Mouse (Mus musculus) 416B (cell line): ENCODE data around the gene Il11.
"Not testable (repeated sequence)": the region's sequence is repeated elsewhere in the genome, so short reads cannot be mapped to it uniquely, and the experiment has no call there.

Experiments used
- DNase-seq: peaks from one replicate; pipeline ENCODE4 v3.0.0; 2011; ENCODE audit warnings: low read depth

The Il11 gene

GRCm38 (mm10) chr7:4782759-4783158, at the start of gene Il11, which contains the start of gene Tmem190:
Gene Il11 (minus strand): TSS chr7:4782859.
Gene Tmem190 (plus strand): TSS chr7:4782937.
- no peak for DNase-seq

GRCm38 (mm10) chr7:4830476-4830875, 47.8 kb upstream of the Il11 start:
- no peak for DNase-seq

GRCm38 (mm10) chr7:4825365-4825764, 42.7 kb upstream of the Il11 start:
- DNase-seq, result no peak

- no peak for DNase-seq
These were observed 39.7 kb upstream of the Il11 start for GRCm38 (mm10) chr7:4822162-4822907.

- no peak for DNase-seq
These were observed 39.0 kb upstream of the Il11 start for GRCm38 (mm10) chr7:4821690-4822089.

GRCm38 (mm10) chr7:4820925-4821324, 38.3 kb upstream of the Il11 start:
- not testable (repeated sequence) for DNase-seq

GRCm38 (mm10) chr7:4816559-4816958, 33.9 kb upstream of the Il11 start:
- peak; percentile 33 for DNase-seq

GRCm38 (mm10) chr7:4813105-4813791, 30.6 kb upstream of the Il11 start:
- peak; percentile 58 for DNase-seq

- peak; percentile 100 for DNase-seq
These were observed 29.8 kb upstream of the Il11 start, which contains the start of gene Ube2s for GRCm38 (mm10) chr7:4812303-4813104. Gene Ube2s (minus strand): TSS chr7:4812590.

- DNase-seq, result peak; percentile 35
These were observed 29.2 kb upstream of the Il11 start for GRCm38 (mm10) chr7:4811842-4812302.

GRCm38 (mm10) chr7:4811131-4811530, 28.5 kb upstream of the Il11 start:
- DNase-seq, result not testable (repeated sequence)

GRCm38 (mm10) chr7:4806716-4807115, 24.1 kb upstream of the Il11 start:
- peak; percentile 80 for DNase-seq

- DNase-seq, result no peak
These were observed 19.6 kb upstream of the Il11 start for GRCm38 (mm10) chr7:4802247-4802646.

GRCm38 (mm10) chr7:4795767-4796433, 13.2 kb upstream of the Il11 start:
- peak; percentile 77 for DNase-seq

- no peak for DNase-seq
These were observed 12.0 kb upstream of the Il11 start for GRCm38 (mm10) chr7:4794631-4795168.

GRCm38 (mm10) chr7:4793674-4794073, 11.0 kb upstream of the Il11 start:
- peak; percentile 27 for DNase-seq

GRCm38 (mm10) chr7:4793248-4793647, 10.6 kb upstream of the Il11 start:
- not testable (repeated sequence) for DNase-seq

GRCm38 (mm10) chr7:4792278-4793212, 9.9 kb upstream of the Il11 start, which contains the start of gene Rpl28:
Gene Rpl28 (plus strand): TSS chr7:4792874.
- DNase-seq, result peak; percentile 98

- DNase-seq, result peak; percentile 35
These were observed 6.8 kb upstream of the Il11 start, which contains the start of gene Tmem238 for GRCm38 (mm10) chr7:4789436-4789935. Gene Tmem238 (minus strand): TSS chr7:4789656.
